Mouse (Mus musculus) hindbrain, embryonic 10.5 days (tissue): Measurements from ENCODE around the gene Sphk2. TPM values are rescaled to one million over a fixed set of nuclear protein-coding genes. Genes with fewer than 3 reads are reported as not detected.

ENCODE experiments used
- DNase-seq: peaks from one replicate; pipeline ENCODE4 v3.0.0-alpha.2; 2017; ENCODE audit warnings: low spot score
- H3K27ac ChIP-seq: fragments of 300-500 bp; sonication (generic); 2 replicates; pipeline ENCODE4 v1.5.1; 2016; ENCODE audit warnings: mild to moderate bottlenecking, moderate library complexity
- H3K27me3 ChIP-seq: fragments of 300-500 bp; sonication (generic); 2 replicates; pipeline ENCODE4 v1.6.1; 2016; ENCODE audit warnings: mild to moderate bottlenecking; ENCODE audit not compliant: poor library complexity, insufficient read depth, severe bottlenecking
- H3K36me3 ChIP-seq: fragments of 300-500 bp; sonication (generic); 2 replicates; pipeline ENCODE4 v1.6.1; 2016; ENCODE audit warnings: mild to moderate bottlenecking, moderate library complexity
- H3K4me1 ChIP-seq: fragments of 300-500 bp; sonication (generic); replicated peaks from 2 replicates; pipeline ENCODE4 v1.6.1; 2016; ENCODE audit warnings: mild to moderate bottlenecking
- H3K4me3 ChIP-seq: fragments of 300-500 bp; sonication (generic); 2 replicates; pipeline ENCODE4 v1.5.1; 2016; ENCODE audit warnings: mild to moderate bottlenecking, moderate library complexity
- H3K9me3 ChIP-seq: fragments of 300-500 bp; sonication (generic); 2 replicates; pipeline ENCODE4 v1.6.1; 2016; ENCODE audit warnings: mild to moderate bottlenecking, moderate library complexity
- WGBS: fragments of 180-500 bp; shearing (Covaris S2); methylation state at CpG from one replicate; pipeline ENCODE4 v1.1.7; 2016; 5-methylcytosine and 5-hydroxymethylcytosine counted together
- polyA plus RNA-seq: library from polyadenylated mRNA; unstranded; fragments of >200 nt; fragmentation: Nextera tagmentation; extraction: Ambion mirVana; gene quantifications from 2 replicates; pipeline ENCODE4 v1.2.1, GENCODE M21; 2016

Gene Sphk2
- polyA plus RNA-seq, 1 experiment from 2014 or later, result 33.6 TPM

DNA sequence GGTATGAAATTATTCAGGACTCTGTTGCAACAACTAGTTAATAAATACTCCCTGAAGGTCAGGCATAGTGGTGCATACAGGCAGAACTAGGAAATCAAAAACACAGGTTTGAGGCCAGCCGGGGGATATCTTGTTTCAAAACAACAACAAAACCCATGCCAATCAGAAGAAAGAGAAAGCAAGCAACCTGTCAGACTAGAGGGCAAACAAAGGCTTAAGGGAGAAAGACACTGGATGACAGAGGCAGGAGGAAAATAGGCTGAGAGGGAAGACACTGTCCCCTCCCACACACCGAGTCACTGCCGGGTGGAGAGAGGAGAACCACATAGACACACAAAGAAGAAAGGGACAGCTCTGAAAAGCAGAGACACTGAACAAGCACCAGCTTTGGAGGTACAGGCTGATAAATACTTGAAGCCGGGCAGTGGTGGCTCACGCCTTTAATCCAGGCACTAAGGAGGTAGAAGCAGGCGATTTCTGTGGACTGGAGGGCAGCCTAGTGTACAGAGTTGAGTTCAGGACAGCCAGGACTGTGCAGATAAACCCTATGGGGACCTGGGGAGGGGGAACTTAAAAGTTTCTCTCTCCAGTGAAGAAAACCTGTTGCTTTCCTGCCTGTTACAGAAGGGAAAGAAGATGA lies 3.8 kb downstream of the Sphk2 start:
- H3K36me3 ChIP-seq, result peaks cover 47% of the 10 kb centered on the region
- WGBS, result 78% methylated on average over 6 of the region's 6 CpGs
- H3K4me1 ChIP-seq, result peaks cover 60% of the 10 kb centered on the region
- no peak for DNase-seq
- peak overlapping the region; percentile 82 for H3K4me3 ChIP-seq
- H3K27me3 ChIP-seq, result no peaks in the 10 kb centered on the region
- no peaks in the 10 kb centered on the region for H3K9me3 ChIP-seq
- peak overlapping the region; percentile 88; the same call in 1 of the 2 replicates for H3K27ac ChIP-seq

GRCm38 (mm10) chr7:45713396-45713795 lies 4.4 kb downstream of the Sphk2 start:
- 92% methylated on average over 16 of the region's 16 CpGs for WGBS
- Histone ChIP-seq H3K27me3 (no peaks in the 10 kb centered on the region), H3K4me1 (peaks cover 61% of the 10 kb centered on the region), H3K4me3 (no peak overlapping the region), H3K9me3 (no peaks in the 10 kb centered on the region), H3K36me3 (peaks cover 44% of the 10 kb centered on the region), H3K27ac (no peak overlapping the region)
- DNase-seq, result no peak

DNA sequence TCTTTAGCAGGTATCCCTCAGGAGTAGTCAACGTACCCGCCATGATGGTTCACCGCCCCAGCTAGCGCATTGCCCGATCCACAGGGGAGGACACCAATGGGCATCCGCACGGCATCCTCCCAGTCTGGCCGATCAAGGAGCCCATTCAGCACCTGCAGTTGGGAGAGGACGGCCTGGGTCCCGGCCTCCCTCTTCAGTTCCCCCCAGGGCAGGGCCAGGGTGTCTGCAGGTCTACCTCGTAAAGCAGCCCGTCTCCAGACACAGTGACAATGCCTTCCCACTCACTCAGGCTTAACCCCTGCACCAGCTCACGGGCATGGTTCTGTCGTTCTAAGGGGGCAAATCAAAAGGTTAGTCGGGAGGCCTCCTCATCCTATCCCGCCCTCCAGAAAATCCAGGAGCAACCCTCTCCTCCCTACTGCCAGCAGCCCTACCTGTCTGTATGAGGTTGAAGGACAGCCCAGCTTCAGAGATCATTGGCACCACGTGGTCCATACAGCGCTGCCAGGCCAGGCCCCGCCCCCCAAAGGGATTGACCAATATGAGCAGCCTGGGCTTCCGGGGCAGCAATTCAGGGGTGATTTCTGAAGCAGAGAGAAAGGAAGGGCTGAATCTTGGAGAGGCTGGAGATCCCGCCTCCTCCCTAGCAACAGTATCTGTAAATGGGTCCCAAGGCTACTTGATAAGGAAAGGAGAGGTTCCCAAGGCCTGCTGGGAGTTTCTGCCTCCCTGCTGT lies 5.6 kb downstream of the Sphk2 start:
- Histone ChIP-seq H3K27me3 (no peaks in the 10 kb centered on the region), H3K4me1 (peaks cover 73% of the 10 kb centered on the region), H3K9me3 (no peaks in the 10 kb centered on the region), H3K36me3 (peaks cover 44% of the 10 kb centered on the region), H3K4me3 (0 out of 2 replicates have a peak overlapping the region, but pooled peaks have one; percentile 5), H3K27ac (no peak overlapping the region)
- no peak for DNase-seq
- whole genome bisulfite sequencing, result 91% methylated on average over 21 of the region's 21 CpGs

DNA sequence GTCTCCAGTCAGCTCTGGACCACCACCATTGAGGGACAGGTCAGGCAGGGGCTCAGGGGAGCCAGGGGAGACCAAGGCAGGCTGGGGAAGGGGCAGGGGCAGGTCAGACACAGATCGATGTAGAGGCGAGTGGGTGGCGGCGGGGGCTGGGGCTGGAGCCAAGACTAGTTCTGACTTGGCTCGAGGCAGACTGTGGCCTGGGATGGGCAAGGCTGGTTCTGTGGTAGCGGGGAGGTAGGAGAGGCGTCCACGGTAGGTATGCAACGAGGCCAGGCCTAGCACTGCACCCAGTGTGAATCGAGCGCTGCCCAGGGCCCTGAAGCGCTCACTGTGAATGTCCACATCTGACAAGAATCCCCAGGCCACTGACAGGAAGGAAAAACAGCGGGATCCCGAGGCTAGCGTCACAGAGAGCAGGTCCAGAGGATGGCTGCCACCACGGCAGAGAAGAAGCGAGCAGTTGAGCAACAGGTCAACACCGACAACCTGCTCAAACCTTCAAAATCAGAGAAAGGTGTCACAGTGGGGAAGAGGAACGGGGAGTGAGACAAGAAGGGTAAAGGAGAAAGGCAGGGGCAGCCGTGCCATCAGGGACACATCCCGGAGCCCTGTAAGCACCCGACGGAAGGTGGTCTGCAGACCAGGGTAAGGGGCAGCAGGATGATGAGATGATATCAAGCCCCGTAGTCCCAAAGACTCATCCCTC lies 6.3 kb downstream of the Sphk2 start:
- WGBS, result 92% methylated on average over 24 of the region's 24 CpGs
- Histone ChIP-seq H3K4me3 (0 out of 2 replicates have a peak overlapping the region, but pooled peaks have one; percentile 5), H3K27ac (no peak overlapping the region), H3K36me3 (peaks cover 44% of the 10 kb centered on the region), H3K4me1 (peaks cover 73% of the 10 kb centered on the region), H3K27me3 (no peaks in the 10 kb centered on the region), H3K9me3 (no peaks in the 10 kb centered on the region)
- no peak for DNase-seq

DNA sequence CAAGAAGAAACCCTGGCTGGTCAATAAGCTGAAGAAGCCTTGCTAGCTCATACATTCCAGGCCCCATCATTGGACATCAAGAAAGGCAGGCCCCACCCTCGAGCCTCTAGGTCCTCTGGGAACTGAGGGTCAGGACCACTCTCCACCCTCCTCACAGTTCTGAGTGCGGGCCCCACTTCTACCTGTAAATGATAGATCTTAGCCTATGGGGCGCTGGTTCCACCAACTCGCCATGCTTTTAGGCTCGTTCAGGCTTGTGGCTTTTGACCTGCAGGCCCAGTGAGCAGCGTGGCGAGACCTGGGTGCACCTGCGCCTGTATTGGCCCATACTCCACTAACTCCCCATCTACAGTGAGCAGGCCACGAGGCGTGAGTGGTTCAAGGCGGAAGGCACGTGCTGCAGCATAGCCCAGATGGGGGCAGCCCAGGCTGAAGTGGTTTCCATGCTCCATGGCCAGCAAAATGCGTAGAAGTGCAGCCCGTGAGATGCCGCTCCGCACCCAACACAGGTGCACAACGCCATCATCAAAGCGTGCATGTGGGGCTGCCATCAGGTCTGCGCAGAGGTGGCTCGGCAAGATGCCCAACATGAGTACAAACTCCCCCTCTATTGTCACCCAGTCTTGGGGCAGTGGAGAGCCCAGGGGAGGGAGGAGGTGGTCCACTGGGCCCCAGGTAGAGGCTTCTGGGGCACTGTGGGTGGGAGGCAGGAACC lies 7.2 kb downstream of the Sphk2 start:
- peaks cover 44% of the 10 kb centered on the region for H3K36me3 ChIP-seq
- peaks cover 73% of the 10 kb centered on the region for H3K4me1 ChIP-seq
- WGBS, result 95% methylated on average over 20 of the region's 20 CpGs
- H3K27ac ChIP-seq, result no peak overlapping the region
- no peak overlapping the region for H3K4me3 ChIP-seq
- no peak for DNase-seq
- H3K9me3 ChIP-seq, result no peaks in the 10 kb centered on the region
- H3K27me3 ChIP-seq, result no peaks in the 10 kb centered on the region

DNA sequence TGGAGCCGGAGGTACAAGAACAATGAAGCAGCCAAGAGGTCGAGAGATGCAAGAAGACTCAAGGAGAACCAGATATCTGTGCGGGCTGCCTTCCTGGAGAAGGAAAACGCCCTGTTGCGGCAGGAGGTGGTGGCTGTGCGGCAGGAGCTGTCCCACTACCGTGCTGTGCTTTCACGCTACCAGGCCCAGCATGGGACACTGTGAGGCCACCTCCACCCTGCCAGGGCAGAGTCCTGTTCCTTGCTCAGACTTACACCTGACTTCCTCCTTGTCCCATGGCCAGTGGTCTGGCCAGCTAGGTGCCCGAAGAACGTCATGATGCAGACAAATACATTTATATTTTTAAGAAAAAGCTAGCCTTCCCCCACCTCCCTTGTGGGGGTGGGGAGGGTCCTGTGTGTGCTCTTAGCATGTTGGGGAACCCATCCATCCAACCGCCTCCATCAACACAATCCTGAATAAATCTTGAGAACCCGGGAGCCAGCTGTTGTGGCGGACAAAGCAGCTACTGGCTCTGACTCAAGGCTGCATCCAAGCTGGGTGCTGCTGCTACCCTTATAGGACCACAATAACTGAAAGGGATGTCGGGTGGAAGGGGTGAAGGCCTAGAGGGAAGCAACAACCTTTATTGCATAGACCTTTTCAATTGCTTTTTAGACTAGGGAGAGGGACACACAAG lies 8.0 kb downstream of the Sphk2 start:
- peaks cover 72% of the 10 kb centered on the region for H3K4me1 ChIP-seq
- H3K4me3 ChIP-seq, result no peak overlapping the region
- WGBS, result 66% methylated on average over 14 of the region's 14 CpGs
- peak overlapping the region; percentile 64; the same call in 1 of the 2 replicates for H3K27ac ChIP-seq
- H3K36me3 ChIP-seq, result peaks cover 44% of the 10 kb centered on the region
- no peaks in the 10 kb centered on the region for H3K27me3 ChIP-seq
- DNase-seq, result no peak
- H3K9me3 ChIP-seq, result no peaks in the 10 kb centered on the region

GRCm38 (mm10) chr7:45709036-45709435 lies 8.8 kb downstream of the Sphk2 start:
- H3K4me1 ChIP-seq, result peaks cover 68% of the 10 kb centered on the region
- DNase-seq, result peak; percentile 58
- WGBS, result 44% methylated on average over 6 of the region's 6 CpGs
- H3K9me3 ChIP-seq, result no peaks in the 10 kb centered on the region
- peak overlapping the region; percentile 79; the same call in 1 of the 2 replicates for H3K4me3 ChIP-seq
- H3K36me3 ChIP-seq, result peaks cover 44% of the 10 kb centered on the region
- no peak overlapping the region for H3K27ac ChIP-seq
- H3K27me3 ChIP-seq, result no peaks in the 10 kb centered on the region

DNA sequence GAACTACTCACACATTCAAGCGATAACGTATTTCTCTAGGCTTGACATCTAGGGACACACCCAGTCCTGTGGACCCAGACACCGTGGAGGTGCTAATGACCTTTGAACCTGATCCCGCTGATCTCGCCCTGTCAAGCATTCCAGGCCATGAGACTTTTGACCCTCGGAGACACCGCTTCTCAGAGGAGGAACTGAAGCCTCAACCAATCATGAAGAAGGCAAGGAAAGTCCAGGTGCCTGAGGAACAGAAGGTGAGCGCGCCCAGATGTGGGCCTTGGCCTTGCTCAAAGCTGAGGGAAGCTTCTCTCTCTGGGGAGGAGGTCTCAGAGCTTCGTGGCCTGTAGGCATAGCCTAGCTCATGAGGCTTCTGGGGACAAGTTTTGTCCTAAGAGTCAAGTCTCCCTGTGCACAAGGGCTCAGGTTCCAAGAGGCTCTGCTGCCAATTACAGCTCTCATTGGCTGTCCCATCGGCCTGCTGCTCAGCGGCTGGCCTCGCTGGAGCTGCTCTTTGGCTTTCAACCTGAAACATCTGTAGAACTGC lies 9.5 kb downstream of the Sphk2 start:
- DNase-seq, result no peak
- Histone ChIP-seq H3K9me3 (no peaks in the 10 kb centered on the region), H3K36me3 (peaks cover 38% of the 10 kb centered on the region), H3K27me3 (no peaks in the 10 kb centered on the region), H3K27ac (peak overlapping the region; percentile 91), H3K4me1 (peaks cover 73% of the 10 kb centered on the region), H3K4me3 (peak overlapping the region; percentile 79)
- 48% methylated on average over 13 of the region's 13 CpGs for WGBS

DNA sequence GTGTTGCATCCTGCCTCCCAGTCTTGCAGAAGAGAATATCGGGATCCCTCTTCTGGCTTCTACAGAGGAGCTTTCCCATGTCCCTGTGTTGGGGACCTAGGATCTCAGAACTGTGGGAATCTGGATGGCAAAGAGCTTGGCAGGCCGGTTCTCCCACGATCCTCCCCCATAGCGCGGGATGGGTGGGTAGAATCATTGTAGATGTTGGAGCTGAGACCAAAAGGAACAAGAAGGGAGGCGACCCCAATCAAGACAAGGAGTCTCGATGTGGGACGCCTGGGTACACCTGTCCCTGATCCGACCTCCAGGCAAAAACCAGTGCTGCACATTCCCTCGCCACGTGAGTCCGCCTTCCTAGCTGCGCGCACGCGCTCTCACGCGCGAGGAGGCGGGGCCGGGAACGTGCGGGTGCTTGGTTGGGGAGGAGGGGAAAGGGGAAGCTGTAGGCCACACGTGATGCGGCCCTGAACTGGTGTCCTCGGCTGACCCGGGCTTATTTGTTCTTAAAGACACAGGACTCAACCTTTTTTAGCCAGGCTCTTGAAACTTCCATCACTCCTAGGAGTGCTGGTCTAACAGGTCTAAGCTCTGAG lies 10.3 kb downstream of the Sphk2 start:
- peak overlapping the region; percentile 79 for H3K4me3 ChIP-seq
- H3K4me1 ChIP-seq, result peaks cover 76% of the 10 kb centered on the region
- H3K36me3 ChIP-seq, result peaks cover 30% of the 10 kb centered on the region
- no peaks in the 10 kb centered on the region for H3K9me3 ChIP-seq
- H3K27me3 ChIP-seq, result no peaks in the 10 kb centered on the region
- under 1% methylated on average over 27 of the region's 27 CpGs for WGBS
- peak; percentile 88 for DNase-seq
- peak overlapping the region; percentile 91 for H3K27ac ChIP-seq

GRCm38 (mm10) chr7:45706721-45707241 lies 11.0 kb downstream of the Sphk2 start:
- H3K4me3 ChIP-seq, result peak overlapping the region; percentile 79
- H3K36me3 ChIP-seq, result peaks cover 23% of the 10 kb centered on the region
- H3K27ac ChIP-seq, result peak overlapping the region; percentile 91
- no peaks in the 10 kb centered on the region for H3K27me3 ChIP-seq
- DNase-seq, result peak; percentile 83
- H3K9me3 ChIP-seq, result no peaks in the 10 kb centered on the region
- H3K4me1 ChIP-seq, result peaks cover 76% of the 10 kb centered on the region
- 1% methylated on average over 45 of the region's 45 CpGs for WGBS

- Histone ChIP-seq H3K36me3 (peaks cover 14% of the 10 kb centered on the region), H3K9me3 (no peaks in the 10 kb centered on the region), H3K27me3 (peaks cover 9% of the 10 kb centered on the region), H3K4me1 (peaks cover 81% of the 10 kb centered on the region), H3K27ac (peak overlapping the region; percentile 91), H3K4me3 (peak overlapping the region; percentile 79)
- DNase-seq, result peak; percentile 61
- WGBS, result under 1% methylated on average over 7 of the region's 7 CpGs
These were observed 11.9 kb downstream of the Sphk2 start for GRCm38 (mm10) chr7:45705873-45706281.
